ENCODE assay signal across 8 mouse cellular contexts in the genomic region with DNA sequence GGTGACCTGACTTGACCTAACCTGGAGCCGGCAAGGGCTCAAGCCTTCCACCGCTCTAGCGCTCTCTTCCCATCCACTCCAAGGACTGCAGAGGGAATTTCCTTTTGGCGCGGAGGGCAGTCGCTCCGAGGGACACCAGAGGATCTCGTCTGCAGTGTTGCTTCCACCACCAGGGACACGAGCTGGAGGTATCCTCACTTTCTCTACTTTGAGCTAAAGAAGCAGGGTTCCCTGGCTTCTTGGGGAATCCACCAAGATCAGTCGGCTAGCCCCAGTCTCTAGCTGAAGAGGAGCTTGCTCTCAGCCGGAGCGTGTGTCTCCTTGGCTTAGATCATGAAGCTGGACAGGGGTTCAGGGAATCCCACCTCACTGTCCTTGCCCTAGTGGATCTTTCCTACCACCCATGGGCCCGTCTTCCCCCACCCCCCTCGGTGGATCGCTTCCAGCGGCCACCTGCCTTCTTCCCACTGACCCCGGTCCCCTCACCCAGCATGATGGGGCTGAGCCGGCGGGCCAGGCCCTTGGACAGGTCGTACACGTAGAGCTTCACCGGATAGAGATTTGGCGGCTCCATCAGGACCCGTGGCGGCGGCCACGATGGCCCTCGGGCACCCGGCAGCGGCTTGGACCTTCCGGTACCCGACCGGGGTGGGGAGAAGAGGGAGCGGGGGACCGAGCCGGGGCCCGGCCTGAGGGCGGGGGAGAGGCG. TPM values are rescaled to one million over a fixed set of nuclear protein-coding genes. Genes with fewer than 3 reads are reported as not detected.
DNase-seq lines count a peak whose midpoint lies in the region; ATAC-seq lines count a peak whose summit lies in the region.
"Had no signal": no experiment of that assay in that cellular context is flagged by ENCODE, and none has a peak within 500 bp of the region (broad histone marks: within the 10 kb centered on the region; RNA-seq: fewer than 3 reads in every experiment).

No protein-coding gene starts in this region.

- H3K27me3 ChIP-seq in embryonic facial prominence, embryonic 14.5 days (replicated peaks; ENCODE audit: control insufficient read depth, insufficient read depth, low read length) = no peaks in the 10 kb centered on the region

- peak overlapping the region; percentile 79 for H3K4me2 ChIP-seq in embryonic facial prominence, embryonic 14.5 days (ENCODE audit: low read depth, low read length)

- H3K4me1 ChIP-seq in embryonic facial prominence, embryonic 14.5 days (ENCODE audit: control insufficient read depth, insufficient read depth, low read length) = peaks cover 9% of the 10 kb centered on the region

- peak overlapping the region; percentile 87 for H3K9ac ChIP-seq in embryonic facial prominence, embryonic 14.5 days (ENCODE audit: low read depth, low read length)

- H3K36me3 ChIP-seq in embryonic facial prominence, embryonic 14.5 days (ENCODE audit: control insufficient read depth, insufficient read depth, low read length) = peaks cover 6% of the 10 kb centered on the region; the same call in 1 of the 2 replicates

- DNase-seq in ES-CJ7 (ENCODE audit: low read depth, low spot score) = peak; percentile 23
- peak; percentile 55 for DNase-seq in adrenal gland, postnatal 10 days
- DNase-seq in embryonic facial prominence, embryonic 14.5 days (ENCODE audit: low spot score) = peak; percentile 27
- DNase-seq in heart, postnatal 10 days = peak; percentile 45 to 52
- DNase-seq in layer of hippocampus, adult 9-10 months (ENCODE audit: low spot score) = peak; percentile 11
- DNase-seq in lung, postnatal 10 days = peak; percentile 49
- DNase-seq in right cerebral cortex, adult 18-20 months = peak; percentile 35

- ATAC-seq in embryonic facial prominence, embryonic 14.5 days (ENCODE audit: low read depth) = peak; percentile 42

- intact Hi-C loops in heart, postnatal 10 days (cut with DNase I) = no loop called here

- no peaks in the 10 kb centered on the region for H3K9me3 ChIP-seq in embryonic facial prominence, embryonic 14.5 days (ENCODE audit: control insufficient read depth, low read length)

- 0% methylated on average over 29 of the region's 39 CpGs for WGBS in embryonic facial prominence, embryonic 14.5 days

- peak overlapping the region; percentile 93 for H3K4me3 ChIP-seq in embryonic facial prominence, embryonic 14.5 days (ENCODE audit: low read depth, low read length)

- H3K27ac ChIP-seq in embryonic facial prominence, embryonic 14.5 days (replicated peaks; ENCODE audit: low read depth, low read length) = peak overlapping the region; percentile 61; the same call in 1 of the 2 replicates

RNA-seq across cellular contexts. Expression of a gene that starts 18.1 kb away (rescaled TPM):
- total RNA-seq in adrenal gland, postnatal 10 days (2021) = 10 to 100 TPM; 51.9 to 60.3 TPM
- 27.2 and 27.7 TPM in 2 replicates for polyA plus RNA-seq in embryonic facial prominence, embryonic 14.5 days (2014; fragmentation: Nextera tagmentation; extraction: Ambion mirVana)
- 10 to 100 TPM; 24.6 to 26.7 TPM for total RNA-seq in heart, postnatal 10 days (2021)

RNA-seq across cellular contexts. Expression of a gene that starts 27.9 kb away (rescaled TPM):
- 100 to 1,000 TPM; 122 to 139 TPM for total RNA-seq in adrenal gland, postnatal 10 days (2021)
- 68.4 and 68.8 TPM in 2 replicates for polyA plus RNA-seq in embryonic facial prominence, embryonic 14.5 days (2014; fragmentation: Nextera tagmentation; extraction: Ambion mirVana)
- total RNA-seq in heart, postnatal 10 days (2021) = 10 to 100 TPM; 22.6 to 29.3 TPM

RNA-seq across cellular contexts. Expression of a gene that starts 31.9 kb away (rescaled TPM):
- 10 to 100 TPM; 76.1 to 84.1 TPM for total RNA-seq in adrenal gland, postnatal 10 days (2021)
- polyA plus RNA-seq in embryonic facial prominence, embryonic 14.5 days (2014; fragmentation: Nextera tagmentation; extraction: Ambion mirVana) = 262 and 292 TPM in 2 replicates
- total RNA-seq in heart, postnatal 10 days (2021) = 10 to 100 TPM; 55.3 to 57.3 TPM

RNA-seq across cellular contexts. Expression of a gene that starts 35.2 kb away (rescaled TPM):
- total RNA-seq in adrenal gland, postnatal 10 days (2021) = not detected
- not detected in 2 replicates for polyA plus RNA-seq in embryonic facial prominence, embryonic 14.5 days (2014; fragmentation: Nextera tagmentation; extraction: Ambion mirVana)
- total RNA-seq in heart, postnatal 10 days (2021) = not detected
- polyA plus RNA-seq: large intestine, adult 2 months had no signal

RNA-seq across cellular contexts. Expression of a gene that starts 43.4 kb away (rescaled TPM):
- total RNA-seq in adrenal gland, postnatal 10 days (2021) = not detected
- not detected in 2 replicates for polyA plus RNA-seq in embryonic facial prominence, embryonic 14.5 days (2014; fragmentation: Nextera tagmentation; extraction: Ambion mirVana)
- not detected for total RNA-seq in heart, postnatal 10 days (2021)
- polyA plus RNA-seq: large intestine, adult 2 months had no signal

Comparison
In these comparisons a context has a peak if more than half of its experiments do, and no peak if none do; other contexts are left out.
1. Peak in every context shown above with its lines: DNase-seq, ATAC-seq, H3K4me3 ChIP-seq and H3K27ac ChIP-seq.
2. RNA of a gene that starts 27.9 kb away (total RNA-seq): 122 to 139 TPM in adrenal gland, postnatal 10 days; 22.6 to 29.3 TPM in heart, postnatal 10 days; every median in the first group is over 4 times any median in the second.